Mouse (Mus musculus): ENCODE measurements at regions not wholly inside any gene's neighbourhood (a gene's known extent, or its start where the extent isn't known, plus 50 kb on each side); places are given as distances from the start of the nearest gene placed in this dataset.

DNA sequence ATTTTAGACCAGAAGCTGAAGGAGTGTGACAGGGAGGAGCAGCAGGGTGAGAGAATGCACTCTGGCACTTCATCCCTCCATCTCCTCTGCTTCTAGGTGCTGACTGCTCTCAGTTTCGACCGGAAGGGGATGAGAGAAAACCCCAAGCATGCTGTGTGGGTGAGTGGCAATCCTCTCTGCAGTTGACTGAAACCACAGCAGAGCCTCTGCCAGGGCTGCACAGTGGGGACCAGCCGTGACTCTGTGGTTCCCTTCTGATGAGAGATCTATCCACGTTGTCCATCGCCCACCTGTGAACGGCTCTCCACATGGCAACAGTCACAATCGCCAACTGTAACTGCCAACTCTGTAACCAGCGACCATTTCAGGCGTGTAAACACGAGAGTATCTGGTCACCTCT lies 64.6 kb upstream of the Ptpn13 start:
- Histone ChIP-seq H3K36me3 (ENCODE audit: control insufficient read depth, insufficient read depth, low read length) (no peaks in the 10 kb centered on the region), H3K4me2 (no peak overlapping the region), H3K4me3 (ENCODE audit: low read depth, low read length) (no peak overlapping the region), H3K27ac (ENCODE audit: low read depth, low read length) (no peak overlapping the region), H3K27me3 (replicated peaks; ENCODE audit: control insufficient read depth, insufficient read depth, low read length) (peaks cover 3% of the 10 kb centered on the region; the same call in 1 of the 2 replicates), H3K4me1 (replicated peaks; ENCODE audit: control insufficient read depth, insufficient read depth, low read length) (no peaks in the 10 kb centered on the region), H3K9ac (ENCODE audit: low read depth, low read length) (no peak overlapping the region), H3K9me3 (ENCODE audit: control insufficient read depth, low read length) (no peaks in the 10 kb centered on the region)
- DNase-seq (ENCODE audit: low spot score) (no peak), ATAC-seq (replicated peaks; ENCODE audit: low FRiP score) (no peak)
- WGBS, result 80% methylated on average over 10 of the region's 10 CpGs

DNA sequence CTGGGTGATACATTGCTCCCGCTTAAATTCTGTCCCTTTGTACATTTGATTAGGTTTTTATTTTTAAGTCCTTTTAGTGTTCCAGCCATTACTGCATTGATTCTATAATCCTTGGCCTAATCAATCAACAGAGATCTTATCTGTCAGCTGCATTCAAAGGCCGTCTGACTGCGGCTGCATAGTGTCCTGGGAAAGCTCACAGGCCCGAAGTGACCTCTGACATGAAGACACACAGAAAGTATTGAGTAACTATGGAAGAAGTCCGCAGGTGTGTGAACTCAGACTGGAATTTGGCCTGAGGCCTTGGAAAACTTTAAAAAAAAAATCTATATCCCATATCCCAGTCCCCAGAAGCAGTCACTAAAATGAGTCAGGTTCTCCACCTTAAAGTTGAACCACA lies 67.4 kb upstream of the Ptpn13 start:
- Histone ChIP-seq H3K4me3 (ENCODE audit: low read depth, low read length) (no peak overlapping the region), H3K9ac (ENCODE audit: low read depth, low read length) (no peak overlapping the region), H3K36me3 (ENCODE audit: control insufficient read depth, insufficient read depth, low read length) (no peaks in the 10 kb centered on the region), H3K4me2 (no peak overlapping the region), H3K9me3 (ENCODE audit: control insufficient read depth, low read length) (no peaks in the 10 kb centered on the region), H3K4me1 (replicated peaks; ENCODE audit: control insufficient read depth, insufficient read depth, low read length) (no peaks in the 10 kb centered on the region), H3K27ac (ENCODE audit: low read depth, low read length) (no peak overlapping the region), H3K27me3 (replicated peaks; ENCODE audit: control insufficient read depth, insufficient read depth, low read length) (0 out of 2 replicates have a peak, but pooled peaks cover under 1% of the 10 kb centered on the region)
- DNase-seq (ENCODE audit: low spot score) (no peak), ATAC-seq (replicated peaks; ENCODE audit: low FRiP score) (no peak)
- 65% methylated on average over 5 of the region's 5 CpGs for WGBS

GRCm38 (mm10) chr5:103356500-103356899 lies 68.5 kb upstream of the Ptpn13 start:
- H3K9me3 ChIP-seq (ENCODE audit: control insufficient read depth, low read length), result no peaks in the 10 kb centered on the region; the same call in 1 of the 2 replicates
- H3K27me3 ChIP-seq (replicated peaks; ENCODE audit: control insufficient read depth, insufficient read depth, low read length), result no peaks in the 10 kb centered on the region
- H3K36me3 ChIP-seq (ENCODE audit: control insufficient read depth, insufficient read depth, low read length), result no peaks in the 10 kb centered on the region
- 0 out of 2 replicates have a peak, but pooled peaks have one; percentile 39 for ATAC-seq (replicated peaks; ENCODE audit: low FRiP score)
- no peak overlapping the region for H3K27ac ChIP-seq (ENCODE audit: low read depth, low read length)
- WGBS, result 64% methylated on average over 6 of the region's 6 CpGs
- no peaks in the 10 kb centered on the region for H3K4me1 ChIP-seq (replicated peaks; ENCODE audit: control insufficient read depth, insufficient read depth, low read length)
- no peak overlapping the region for H3K9ac ChIP-seq (ENCODE audit: low read depth, low read length)
- H3K4me3 ChIP-seq (ENCODE audit: low read depth, low read length), result no peak overlapping the region
- DNase-seq (ENCODE audit: low spot score), result no peak
- peak overlapping the region; percentile 36 for H3K4me2 ChIP-seq

DNA sequence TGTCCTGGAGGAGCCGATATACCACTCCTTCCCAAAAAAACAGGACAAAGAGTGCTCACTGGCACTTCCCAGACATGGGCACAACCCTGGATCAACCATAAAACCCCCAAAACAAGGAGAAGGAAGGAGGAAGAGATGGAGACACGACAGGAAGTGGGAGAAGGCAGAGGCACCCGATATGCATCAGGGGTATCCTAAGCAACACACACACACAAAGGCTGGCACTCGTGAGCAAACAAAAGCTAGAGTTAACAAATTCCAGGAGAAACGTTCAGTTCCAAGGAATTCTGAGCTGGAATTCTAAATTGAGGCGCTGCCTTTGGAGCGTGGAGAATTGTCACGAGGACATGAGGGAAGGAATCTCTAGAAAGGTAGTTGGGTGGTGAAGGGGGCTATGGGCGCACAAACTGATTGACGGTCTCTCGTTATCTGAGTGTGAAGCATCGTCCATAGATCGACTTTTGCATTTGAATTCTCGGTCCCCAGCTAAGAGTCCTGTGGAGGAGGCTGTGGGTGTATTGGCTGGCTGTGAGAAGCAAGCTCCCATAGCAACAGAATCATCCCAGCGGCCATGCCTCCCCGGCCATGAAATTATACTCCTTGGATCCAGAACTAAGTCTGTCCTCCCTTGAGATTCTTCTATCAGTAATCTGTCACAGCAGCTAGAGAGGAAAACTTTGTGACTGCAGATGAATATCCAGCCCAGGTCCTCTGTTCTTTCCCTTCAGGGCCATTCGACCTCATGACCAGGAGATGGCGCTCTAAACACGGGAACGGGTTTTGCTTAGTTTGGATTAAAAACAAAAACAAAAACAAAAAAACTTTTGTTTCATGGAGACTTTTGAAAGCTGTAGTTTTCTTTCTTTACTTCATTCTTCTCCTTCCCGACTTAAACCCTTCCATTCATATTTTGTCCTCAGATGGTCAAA lies 69.4 kb upstream of the Ptpn13 start:
- no peaks in the 10 kb centered on the region for H3K36me3 ChIP-seq (ENCODE audit: control insufficient read depth, insufficient read depth, low read length)
- no peak overlapping the region for H3K4me3 ChIP-seq (ENCODE audit: low read depth, low read length)
- peak overlapping the region; percentile 36 for H3K4me2 ChIP-seq
- H3K27me3 ChIP-seq (replicated peaks; ENCODE audit: control insufficient read depth, insufficient read depth, low read length), result no peaks in the 10 kb centered on the region
- WGBS, result 43% methylated on average over 21 of the region's 21 CpGs
- H3K9ac ChIP-seq (ENCODE audit: low read depth, low read length), result no peak overlapping the region
- no peak for DNase-seq (ENCODE audit: low spot score)
- H3K4me1 ChIP-seq (replicated peaks; ENCODE audit: control insufficient read depth, insufficient read depth, low read length), result no peaks in the 10 kb centered on the region
- no peak for ATAC-seq (replicated peaks; ENCODE audit: low FRiP score)
- H3K9me3 ChIP-seq (ENCODE audit: control insufficient read depth, low read length), result no peaks in the 10 kb centered on the region; the same call in 1 of the 2 replicates
- no peak overlapping the region for H3K27ac ChIP-seq (ENCODE audit: low read depth, low read length)

- H3K4me3 ChIP-seq (ENCODE audit: low read depth, low read length), result no peak overlapping the region
- H3K9me3 ChIP-seq (ENCODE audit: control insufficient read depth, low read length), result no peaks in the 10 kb centered on the region
- ATAC-seq (replicated peaks; ENCODE audit: low FRiP score) (no peak), DNase-seq (ENCODE audit: low spot score) (no peak)
- H3K36me3 ChIP-seq (ENCODE audit: control insufficient read depth, insufficient read depth, low read length), result no peaks in the 10 kb centered on the region
- H3K4me2 ChIP-seq, result no peak overlapping the region
- no peak overlapping the region for H3K9ac ChIP-seq (ENCODE audit: low read depth, low read length)
- H3K27me3 ChIP-seq (replicated peaks; ENCODE audit: control insufficient read depth, insufficient read depth, low read length), result no peaks in the 10 kb centered on the region
- WGBS, result 26% methylated on average over 2 of the region's 2 CpGs
- no peak overlapping the region for H3K27ac ChIP-seq (ENCODE audit: low read depth, low read length)
- no peaks in the 10 kb centered on the region for H3K4me1 ChIP-seq (replicated peaks; ENCODE audit: control insufficient read depth, insufficient read depth, low read length)
Measured at GRCm38 (mm10) chr5:103343869-103344268, 81.1 kb upstream of the Ptpn13 start.

GRCm38 (mm10) chr5:103341456-103341855 lies 83.5 kb upstream of the Ptpn13 start:
- Histone ChIP-seq H3K27ac (ENCODE audit: low read depth, low read length) (no peak overlapping the region), H3K9ac (ENCODE audit: low read depth, low read length) (no peak overlapping the region), H3K27me3 (replicated peaks; ENCODE audit: control insufficient read depth, insufficient read depth, low read length) (no peaks in the 10 kb centered on the region), H3K9me3 (ENCODE audit: control insufficient read depth, low read length) (no peaks in the 10 kb centered on the region), H3K4me1 (replicated peaks; ENCODE audit: control insufficient read depth, insufficient read depth, low read length) (no peaks in the 10 kb centered on the region), H3K4me3 (ENCODE audit: low read depth, low read length) (no peak overlapping the region), H3K4me2 (no peak overlapping the region), H3K36me3 (ENCODE audit: control insufficient read depth, insufficient read depth, low read length) (no peaks in the 10 kb centered on the region)
- 73% methylated on average over 3 of the region's 3 CpGs for WGBS
- ATAC-seq (replicated peaks; ENCODE audit: low FRiP score) (no peak), DNase-seq (ENCODE audit: low spot score) (no peak)

DNA sequence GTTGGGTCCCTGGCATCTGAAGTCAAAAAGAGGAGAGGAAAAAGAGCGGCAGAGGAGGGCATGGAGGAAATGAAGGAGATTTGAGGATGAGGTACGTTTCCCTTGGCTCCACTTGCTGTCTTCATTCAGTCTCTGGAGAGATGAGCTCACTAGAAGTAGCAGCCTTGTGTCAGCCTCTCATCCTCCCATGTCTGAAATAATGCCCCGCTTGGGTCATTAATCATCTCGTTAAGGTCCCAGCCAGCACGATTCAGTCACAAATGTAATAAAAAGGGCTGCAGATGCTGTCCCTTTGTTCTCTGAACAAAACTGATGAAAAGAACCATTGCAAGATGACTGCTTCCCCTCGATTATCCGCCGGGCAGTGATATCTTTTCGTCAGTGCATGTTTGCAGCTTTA lies 84.4 kb upstream of the Ptpn13 start:
- H3K9me3 ChIP-seq (ENCODE audit: control insufficient read depth, low read length), result no peaks in the 10 kb centered on the region
- H3K9ac ChIP-seq (ENCODE audit: low read depth, low read length), result no peak overlapping the region
- no peaks in the 10 kb centered on the region for H3K36me3 ChIP-seq (ENCODE audit: control insufficient read depth, insufficient read depth, low read length)
- 60% methylated on average over 9 of the region's 9 CpGs for WGBS
- no peak overlapping the region for H3K4me2 ChIP-seq
- no peak for DNase-seq (ENCODE audit: low spot score)
- H3K4me1 ChIP-seq (replicated peaks; ENCODE audit: control insufficient read depth, insufficient read depth, low read length), result no peaks in the 10 kb centered on the region
- H3K4me3 ChIP-seq (ENCODE audit: low read depth, low read length), result no peak overlapping the region
- no peak for ATAC-seq (replicated peaks; ENCODE audit: low FRiP score)
- H3K27me3 ChIP-seq (replicated peaks; ENCODE audit: control insufficient read depth, insufficient read depth, low read length), result no peaks in the 10 kb centered on the region
- H3K27ac ChIP-seq (ENCODE audit: low read depth, low read length), result no peak overlapping the region

GRCm38 (mm10) chr5:103336689-103337490 lies 88.1 kb upstream of the Ptpn13 start:
- ATAC-seq (replicated peaks; ENCODE audit: low FRiP score), result no peak
- no peak overlapping the region for H3K4me3 ChIP-seq (ENCODE audit: low read depth, low read length)
- H3K9ac ChIP-seq (ENCODE audit: low read depth, low read length), result no peak overlapping the region
- no peaks in the 10 kb centered on the region for H3K36me3 ChIP-seq (ENCODE audit: control insufficient read depth, insufficient read depth, low read length)
- no peaks in the 10 kb centered on the region for H3K27me3 ChIP-seq (replicated peaks; ENCODE audit: control insufficient read depth, insufficient read depth, low read length)
- no peak overlapping the region for H3K4me2 ChIP-seq
- no peak overlapping the region for H3K27ac ChIP-seq (ENCODE audit: low read depth, low read length)
- H3K9me3 ChIP-seq (ENCODE audit: control insufficient read depth, low read length), result no peaks in the 10 kb centered on the region
- no peaks in the 10 kb centered on the region for H3K4me1 ChIP-seq (replicated peaks; ENCODE audit: control insufficient read depth, insufficient read depth, low read length)
- DNase-seq (ENCODE audit: low spot score), result no peak
- 26% methylated on average over 11 of the region's 11 CpGs for WGBS
